Mouse (Mus musculus) G1E (cell line): Measurements from ENCODE around the gene Pde4d.

Source experiments
- CTCF ChIP-seq: IDR thresholded peaks from 2 replicates; pipeline ENCODE4 v1.5.1; 2012; ENCODE audit warnings: low read depth, low read length, inconsistent platforms, mixed read lengths
- GATA1 ChIP-seq: IDR thresholded peaks from 2 replicates; pipeline ENCODE4 v1.6.1; 2012; ENCODE audit warnings: borderline replicate concordance, low read length, inconsistent platforms, mixed read lengths
- GATA2 ChIP-seq: IDR thresholded peaks from 2 replicates; pipeline ENCODE4 v1.6.1; 2012; ENCODE audit warnings: low read depth, low read length, inconsistent platforms, borderline replicate concordance
- POLR2AphosphoS5 ChIP-seq: IDR thresholded peaks from 2 replicates; pipeline ENCODE4 v1.6.1; 2012; ENCODE audit warnings: low read depth, low read length, inconsistent platforms; ENCODE audit not compliant: insufficient replicate concordance
- TAL1 ChIP-seq: conservative IDR thresholded peaks from 2 replicates; pipeline ENCODE4 v1.6.1; 2012; ENCODE audit warnings: low read depth, low read length, inconsistent platforms, mixed read lengths

GRCm38 (mm10) chr13:108426322-108426721 lies 23.4 kb upstream of the Pde4d start:
- TF ChIP-seq GATA1, result no peak
- TF ChIP-seq CTCF, result no peak
- no peak for TF ChIP-seq TAL1
- TF ChIP-seq GATA2, result no peak
- no peak for TF ChIP-seq POLR2AphosphoS5
